Mouse (Mus musculus) left cerebral cortex, postnatal 14 days (tissue): ENCODE measurements at regions not wholly inside any gene's neighbourhood (a gene's known extent, or its start where the extent isn't known, plus 50 kb on each side); places are given as distances from the start of the nearest gene placed in this dataset.

Source experiments
- DNase-seq, 2 experiments: peaks; one replicate each; pipeline ENCODE4 v3.0.0; 2021 to 2022; ENCODE audit warnings: low spot score in 2 of 2, mixed read lengths in 1 of 2
- intact Hi-C: fragments of 180-260 bp; cut with DNase I; formaldehyde crosslinking; loops from one replicate; pipeline ENCODE4 v1.15.1; 2025

GRCm38 (mm10) chr6:98769999-98770398 lies 427.4 kb upstream of the Gm765 start:
- no peak for DNase-seq
- intact Hi-C loops: no loop called here

DNA sequence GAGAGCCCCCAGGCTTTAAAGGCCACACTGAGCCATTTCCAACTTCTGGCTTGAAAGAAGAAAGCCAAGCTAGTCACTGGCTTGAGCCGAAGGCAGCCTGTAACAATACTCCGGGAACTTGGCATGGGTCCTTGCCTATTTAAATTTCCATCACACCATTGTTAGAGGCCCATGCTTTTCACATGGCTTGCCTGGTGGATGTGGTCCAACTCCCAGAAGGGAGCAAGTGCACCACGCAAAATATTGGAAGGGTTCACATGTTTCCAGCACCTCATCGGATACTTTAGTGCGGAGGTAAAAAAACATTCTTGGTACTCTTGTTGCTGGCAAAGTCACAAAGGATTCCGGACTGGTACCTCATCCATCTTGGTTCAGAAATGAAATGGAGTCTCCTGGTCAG lies 426.8 kb upstream of the Gm765 start:
- no peak for DNase-seq
- intact Hi-C loops: no loop called here

DNA sequence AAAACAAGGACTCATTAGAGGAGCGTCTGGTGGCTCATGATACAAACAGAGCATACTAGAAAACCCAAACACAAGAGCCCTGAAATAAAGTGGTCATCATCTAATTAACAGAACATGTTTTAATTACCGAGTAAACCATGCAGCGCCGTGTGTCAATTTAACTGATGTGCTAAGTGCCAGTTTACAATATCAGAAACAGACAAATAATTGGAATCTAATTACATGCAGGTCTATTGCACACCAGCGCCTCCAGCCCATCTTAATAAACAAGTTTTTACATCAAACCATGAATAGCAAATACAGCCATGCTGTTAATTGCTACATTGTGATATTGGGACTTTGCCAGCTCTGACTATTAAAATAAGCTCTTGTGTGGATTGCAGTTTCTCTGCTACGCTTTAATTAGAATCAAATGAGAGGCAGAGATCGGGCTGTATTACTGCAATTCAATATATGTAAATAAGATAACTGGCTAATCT lies 425.3 kb upstream of the Gm765 start:
- peak in 1 of 2 experiments; percentile 13 for DNase-seq
- intact Hi-C loops: no loop called here

DNA sequence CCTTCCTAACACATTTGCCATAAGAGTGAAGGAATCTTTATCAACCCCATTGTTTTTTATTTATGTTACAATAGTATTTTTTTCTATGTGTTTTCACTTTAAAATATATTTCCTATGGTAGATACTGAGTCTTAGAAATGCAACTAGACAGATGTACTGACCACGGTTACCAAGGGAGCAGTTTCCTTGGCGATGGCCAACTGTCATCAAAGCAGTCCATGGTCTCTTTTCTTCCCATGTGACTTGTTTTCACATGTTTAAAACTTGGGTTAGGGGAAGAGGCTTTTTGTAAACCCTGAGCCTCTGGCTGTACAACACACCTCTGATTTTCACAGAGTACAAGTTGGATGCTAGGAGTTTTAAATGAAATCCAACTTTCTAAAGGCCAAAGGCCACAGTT lies 411.9 kb upstream of the Gm765 start:
- intact Hi-C loops: no loop called here
- DNase-seq: no peak

GRCm38 (mm10) chr6:98748618-98749017 lies 406.1 kb upstream of the Gm765 start:
- intact Hi-C loops: no loop called here

DNA sequence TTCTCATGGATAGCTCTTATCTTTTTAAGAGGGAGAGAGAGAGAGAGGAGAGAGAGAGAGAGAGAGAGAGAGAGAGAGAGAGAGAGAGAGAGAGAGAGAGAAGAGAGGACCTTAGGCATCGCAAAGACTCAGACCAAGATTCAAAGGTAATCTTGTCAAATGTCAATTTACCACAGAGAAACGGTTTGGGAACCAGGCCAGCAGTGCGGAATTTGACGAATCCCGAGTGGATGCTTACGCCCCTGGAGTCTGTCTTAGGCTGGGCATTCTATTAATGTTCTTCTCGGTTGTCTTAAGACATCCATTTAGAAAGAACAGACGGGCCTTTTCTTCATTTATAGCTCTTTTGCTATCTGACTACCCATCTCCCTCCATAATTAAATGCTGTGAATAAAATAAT lies 404.4 kb upstream of the Gm765 start:
- DNase-seq: no peak
- intact Hi-C loops: no loop called here

More at GRCm38 (mm10) chr6:98748618-98749017, 406.1 kb upstream of the Gm765 start:
- no peak for DNase-seq

DNA sequence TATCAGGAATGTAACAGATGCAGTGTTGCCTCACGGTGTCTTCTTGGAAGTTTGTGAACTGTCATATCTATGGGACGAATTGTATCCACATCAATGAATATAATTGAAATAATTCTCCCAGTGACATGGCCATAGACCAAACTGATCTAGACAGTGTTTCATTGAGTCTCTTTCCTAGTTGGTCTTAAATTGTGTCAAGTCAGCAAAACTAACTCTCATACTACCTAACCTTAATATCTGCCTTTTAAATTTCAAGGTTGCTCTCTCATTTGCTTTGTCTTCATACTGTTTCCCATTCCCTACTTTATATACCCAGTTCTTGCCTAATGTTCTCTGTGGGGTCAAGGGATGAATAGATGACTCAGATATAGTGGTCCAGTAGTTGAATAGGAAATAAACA lies 397.9 kb upstream of the Gm765 start:
- intact Hi-C loops: no loop called here
- DNase-seq: no peak

DNA sequence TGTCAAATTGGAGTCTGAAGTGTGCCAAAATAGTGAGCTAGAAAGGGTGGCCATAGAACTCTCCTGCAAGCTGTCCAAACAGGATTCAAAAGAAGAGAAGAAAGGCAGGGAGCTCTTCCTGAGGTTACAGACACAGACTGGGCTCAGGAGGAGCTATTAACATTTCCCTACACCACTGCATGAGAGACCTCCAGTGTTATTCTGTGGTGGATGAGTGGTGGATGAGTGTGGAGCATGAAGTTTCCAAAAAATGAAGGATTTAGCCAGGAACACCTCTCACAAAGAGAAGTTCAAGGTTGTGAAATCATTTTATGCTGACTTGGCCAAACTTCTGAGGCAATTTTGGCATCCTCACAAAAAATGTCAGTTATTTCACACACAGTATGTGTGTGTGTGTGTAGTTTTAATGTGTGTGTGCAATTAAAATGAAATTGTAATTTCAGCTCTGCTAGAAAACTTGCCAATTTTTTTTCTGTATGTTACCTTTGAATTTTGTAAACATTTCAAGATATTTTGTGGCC lies 388.5 kb upstream of the Gm765 start:
- no peak for DNase-seq
- intact Hi-C loops: no loop called here

- intact Hi-C loops: no loop called here
- no peak for DNase-seq
Observed at GRCm38 (mm10) chr6:98726605-98727144, 384.1 kb upstream of the Gm765 start.

- DNase-seq: no peak
- intact Hi-C loops: no loop called here
Observed at GRCm38 (mm10) chr6:98704887-98705622, 362.5 kb upstream of the Gm765 start.

GRCm38 (mm10) chr6:98697571-98697970 lies 355.0 kb upstream of the Gm765 start:
- intact Hi-C loops: no loop called here
- no peak for DNase-seq

DNA sequence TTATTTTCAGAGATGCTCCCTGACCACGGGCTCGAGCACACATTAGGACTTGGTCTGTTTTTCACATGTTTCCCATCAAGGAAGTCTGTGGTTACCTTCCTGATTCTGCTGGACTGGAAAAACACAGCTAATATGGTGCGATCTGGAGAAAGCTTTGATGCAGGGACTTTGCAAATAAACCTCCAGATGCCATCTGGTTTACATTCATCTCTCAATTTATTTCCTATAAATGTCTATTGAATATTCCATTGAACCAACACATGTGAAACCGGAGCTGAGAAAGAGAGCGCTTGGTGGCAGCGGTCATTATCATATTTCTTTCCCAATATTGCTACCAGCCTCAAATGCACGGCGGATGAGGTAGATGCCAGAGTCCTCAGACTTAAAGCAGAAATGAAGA lies 350.9 kb upstream of the Gm765 start:
- intact Hi-C loops: no loop called here
- DNase-seq: no peak

DNA sequence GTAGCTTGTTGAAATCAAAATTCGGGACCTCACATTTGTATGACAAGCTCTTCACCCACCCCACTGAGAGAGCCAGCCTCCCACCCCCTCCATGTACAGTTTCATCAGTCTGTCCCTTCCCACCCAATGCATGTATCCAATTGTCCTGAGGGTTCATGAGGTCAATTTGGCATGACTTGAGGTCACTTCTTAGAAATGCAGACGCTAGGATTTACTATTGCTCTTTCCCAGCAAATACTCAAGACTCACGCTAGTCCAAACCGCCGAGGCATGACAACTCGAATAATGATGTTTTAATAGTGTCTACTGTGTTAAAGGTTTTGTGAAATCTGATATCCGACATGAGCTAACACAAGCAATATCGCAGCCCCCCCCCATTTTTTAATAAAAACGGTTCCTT lies 347.6 kb upstream of the Gm765 start:
- intact Hi-C loops: no loop called here
- no peak for DNase-seq

DNA sequence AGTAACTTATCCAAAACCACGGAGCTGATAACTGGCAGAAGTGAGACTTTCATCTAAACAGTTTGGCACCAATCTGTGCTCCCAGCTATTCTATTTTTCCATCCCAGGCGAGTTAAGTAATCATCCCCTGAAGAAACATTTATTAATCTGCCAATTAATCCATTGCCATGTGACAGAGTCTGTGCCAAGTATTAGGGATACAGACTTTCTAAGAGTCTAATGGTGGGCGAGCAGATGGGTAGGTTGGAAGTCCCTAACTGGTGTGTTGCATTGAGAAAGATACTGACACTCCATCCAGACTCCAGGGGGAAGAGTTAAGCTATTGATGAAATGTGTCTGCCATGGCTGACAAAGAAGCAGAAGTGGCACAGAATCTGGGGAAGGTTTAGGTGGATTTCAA lies 346.8 kb upstream of the Gm765 start:
- intact Hi-C loops: no loop called here
- no peak for DNase-seq

DNA sequence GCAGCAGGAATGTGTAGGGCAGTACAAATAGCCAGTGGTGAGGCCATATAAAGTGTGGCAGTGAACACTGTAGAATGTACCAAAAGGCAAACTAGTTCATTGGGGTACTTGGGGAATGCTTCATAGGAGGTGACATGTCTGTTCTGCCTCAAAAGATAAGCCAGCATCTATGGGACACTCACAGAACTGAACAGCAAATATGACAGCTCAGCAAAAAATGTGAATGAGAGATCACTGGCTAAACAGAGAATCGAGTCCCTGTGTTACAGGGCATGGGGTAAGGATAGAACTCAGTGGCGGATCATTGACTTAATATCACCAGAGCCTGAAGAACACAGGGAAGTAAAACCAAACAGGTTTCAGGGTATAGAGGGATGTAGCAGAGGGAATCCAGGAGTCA lies 346.1 kb upstream of the Gm765 start:
- intact Hi-C loops: no loop called here
- no peak for DNase-seq

DNA sequence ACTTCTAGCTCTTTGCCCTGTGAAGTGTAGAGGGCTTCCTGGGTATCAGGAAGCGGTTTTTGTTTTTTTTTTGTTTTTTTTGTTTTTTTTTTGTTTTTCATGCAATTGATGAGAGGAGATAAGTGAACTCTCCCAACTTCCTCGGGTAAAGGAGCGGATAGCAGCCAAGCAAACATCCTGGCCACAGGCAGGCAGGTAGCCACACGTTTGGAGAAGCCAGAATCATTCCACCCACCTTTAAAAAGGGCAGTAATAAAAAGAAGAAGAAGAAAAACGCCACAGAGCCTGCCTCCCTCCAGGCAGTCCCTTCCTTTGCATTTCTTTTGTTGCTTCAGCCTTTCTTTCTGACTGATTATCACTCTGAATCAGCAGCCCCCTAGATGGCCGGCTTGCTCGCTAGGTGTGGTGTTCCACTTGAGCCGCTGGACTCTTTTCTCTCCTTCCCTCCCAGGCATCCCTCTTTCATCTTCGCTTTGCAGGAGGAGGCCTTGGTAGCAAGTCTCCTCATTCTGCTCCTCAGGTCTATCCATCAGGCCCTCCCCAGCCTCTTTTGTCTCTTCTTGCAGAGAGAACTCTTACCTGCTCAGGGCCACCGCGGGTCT lies 323.9 kb upstream of the Gm765 start:
- intact Hi-C loops: no loop called here
- no peak for DNase-seq

DNA sequence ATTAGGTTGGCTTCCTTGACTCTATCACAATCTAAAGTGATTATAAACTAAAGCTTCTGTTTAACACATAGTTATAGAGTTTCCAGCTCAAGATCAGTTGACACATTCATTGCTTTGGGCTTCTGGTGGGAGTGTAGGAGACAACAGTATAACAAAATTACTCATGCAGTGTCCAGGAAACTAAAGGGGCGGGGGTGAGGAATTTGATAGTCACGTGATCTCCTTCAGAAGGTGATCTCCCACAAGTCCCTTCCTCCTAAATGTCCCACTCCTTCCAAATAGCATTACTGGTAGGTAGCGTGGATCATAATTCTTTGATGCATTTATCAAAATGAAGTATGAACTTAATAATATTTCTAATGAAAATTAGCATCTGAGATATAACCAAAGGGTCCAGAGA lies 309.3 kb upstream of the Gm765 start:
- intact Hi-C loops: no loop called here
- DNase-seq: no peak

DNA sequence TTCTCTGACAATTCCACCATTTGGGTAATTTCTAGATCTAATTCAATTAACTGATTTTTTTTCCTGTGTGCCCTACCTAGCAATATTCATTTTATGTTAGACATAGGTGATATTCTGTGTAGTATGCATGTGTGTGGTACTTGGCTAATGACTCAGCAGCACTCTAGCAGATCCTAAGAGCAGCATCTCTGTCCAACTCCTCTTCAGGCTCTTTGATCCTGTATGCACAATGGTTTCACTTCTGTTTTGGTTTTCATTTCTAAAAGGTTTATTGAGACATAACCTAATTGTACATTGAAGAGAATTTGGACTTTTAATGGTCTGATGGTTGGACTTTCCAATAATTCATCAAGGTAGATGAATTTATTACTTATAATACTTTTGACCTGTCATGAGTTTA lies 308.8 kb upstream of the Gm765 start:
- intact Hi-C loops: no loop called here
- no peak for DNase-seq

- no peak for DNase-seq
Observed at GRCm38 (mm10) chr6:98640316-98640715, 297.8 kb upstream of the Gm765 start.

DNA sequence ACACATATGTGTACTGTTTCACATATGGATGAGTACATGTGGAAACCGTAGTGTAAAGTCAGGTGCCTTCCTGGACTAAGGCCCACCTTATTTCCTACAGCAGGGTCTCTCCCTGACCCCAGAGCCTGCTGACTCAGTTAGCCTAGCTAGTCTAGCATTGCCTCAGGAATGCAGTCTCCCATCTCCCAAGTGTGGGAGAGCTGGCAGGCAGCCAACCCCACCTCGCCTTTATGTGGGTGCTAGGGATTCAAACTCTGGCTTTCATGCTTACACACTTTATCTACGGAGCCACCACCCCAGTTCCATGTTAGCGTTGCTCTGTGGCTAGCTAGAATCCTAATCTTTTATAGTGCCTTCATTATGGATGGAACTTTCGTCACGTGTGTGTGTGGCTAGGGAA lies 293.3 kb upstream of the Gm765 start:
- intact Hi-C loops: no loop called here

More at GRCm38 (mm10) chr6:98640316-98640715, 297.8 kb upstream of the Gm765 start:
- intact Hi-C loops: no loop called here

More for the DNA sequence above, 293.3 kb upstream of the Gm765 start:
- peak in 1 of 2 experiments; percentile 33 for DNase-seq
